Mouse (Mus musculus): ENCODE measurements around the gene Hmg20b. TPM values are rescaled to one million over a fixed set of nuclear protein-coding genes. Genes with fewer than 3 reads are reported as not detected.

Gene Hmg20b
- 72.2 and 77.9 TPM in 2 replicates for polyA plus RNA-seq (2015; fragmentation: Nextera tagmentation; extraction: Ambion mirVana)

DNA sequence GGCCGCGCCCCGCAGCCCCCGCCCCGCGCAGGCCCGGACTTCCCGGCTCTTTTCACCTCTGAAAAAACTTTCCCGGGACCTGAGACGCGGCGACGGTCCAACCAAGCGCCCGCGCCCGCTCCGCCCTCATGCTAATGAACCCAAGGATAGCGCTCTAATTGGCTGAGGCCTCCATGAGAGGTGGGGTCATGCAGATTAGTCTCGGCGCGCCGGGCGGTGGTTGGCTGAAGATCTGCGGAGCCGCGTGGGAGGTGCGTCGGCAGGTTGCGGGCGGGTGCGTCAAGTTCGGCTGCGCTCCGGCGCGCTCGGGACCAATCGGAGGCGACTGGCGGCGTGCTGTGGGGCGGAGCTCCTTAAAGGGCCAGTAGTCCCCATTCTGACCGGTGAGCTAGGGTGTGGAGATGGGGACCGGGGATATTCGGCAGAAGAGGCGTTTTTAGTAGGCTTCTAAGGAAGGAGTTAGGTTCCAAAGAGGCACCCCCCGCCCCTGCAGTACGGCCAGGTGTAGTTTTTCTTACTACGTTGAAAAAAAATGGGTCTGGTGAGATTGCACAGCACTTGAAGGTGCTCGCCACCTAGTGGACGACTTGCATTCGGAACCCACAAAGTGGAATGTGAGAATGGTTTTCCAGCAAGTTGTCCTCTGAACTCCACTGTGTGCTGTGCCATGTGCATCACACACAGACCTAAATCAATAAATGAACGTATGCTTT, at the start of gene Hmg20b:
TSS of gene Hmg20b (minus strand) at position 130 of the 713 bp plus-strand sequence.
- no peaks in the 10 kb centered on the region for H3K27me3 ChIP-seq (ENCODE audit: control insufficient read depth, insufficient read depth, low read length)
- WGBS = under 1% methylated on average over 49 of the region's 54 CpGs
- peak; percentile 99 for DNase-seq (ENCODE audit: low spot score)
- TF ChIP-seq CTCF (IDR thresholded peaks at IDR 0.05; ENCODE audit: low read depth) (peak; percentile 91), EP300 (optimal IDR thresholded peaks at IDR 0.05) (no peak)
- H3K4me3 ChIP-seq (ENCODE audit: low read depth, low read length) = peak within 1 kb of the TSS; percentile 71
- peak within 1 kb of the TSS; percentile 91 for H3K27ac ChIP-seq (replicated peaks)
- peak; percentile 93 for ATAC-seq (ENCODE audit: low FRiP score, low TSS enrichment)
- no peaks in the 10 kb centered on the region for H3K9me3 ChIP-seq (ENCODE audit: control insufficient read depth, low read length)
- peaks cover 5% of the 10 kb centered on the region for H3K4me1 ChIP-seq (replicated peaks; ENCODE audit: control insufficient read depth, insufficient read depth)
- peak within 1 kb of the TSS; percentile 90 for H3K4me2 ChIP-seq (replicated peaks; ENCODE audit: low read depth)
- peak within 1 kb of the TSS; percentile 82 for H3K9ac ChIP-seq (ENCODE audit: low read length)
- H3K36me3 ChIP-seq (ENCODE audit: control insufficient read depth, insufficient read depth, low read length) = no peaks in the 10 kb centered on the region

GRCm38 (mm10) chr10:81399798-81400308, 49.6 kb upstream of the Hmg20b start:
- ATAC-seq (ENCODE audit: low FRiP score, low TSS enrichment) (no peak), DNase-seq (ENCODE audit: low spot score) (no peak)
- TF ChIP-seq CTCF (IDR thresholded peaks at IDR 0.05; ENCODE audit: low read depth) (no peak), EP300 (optimal IDR thresholded peaks at IDR 0.05) (no peak)
- Histone ChIP-seq H3K4me1 (replicated peaks; ENCODE audit: control insufficient read depth, insufficient read depth) (peaks cover 8% of the 10 kb centered on the region), H3K36me3 (ENCODE audit: control insufficient read depth, insufficient read depth, low read length) (peaks cover 27% of the 10 kb centered on the region), H3K9me3 (ENCODE audit: control insufficient read depth, low read length) (no peaks in the 10 kb centered on the region), H3K27me3 (ENCODE audit: control insufficient read depth, insufficient read depth, low read length) (no peaks in the 10 kb centered on the region), H3K27ac (replicated peaks) (no peak overlapping the region), H3K4me2 (replicated peaks; ENCODE audit: low read depth) (no peak overlapping the region), H3K9ac (ENCODE audit: low read length) (no peak overlapping the region), H3K4me3 (ENCODE audit: low read depth, low read length) (no peak overlapping the region)
- WGBS = 78% methylated on average over 18 of the region's 18 CpGs

DNA sequence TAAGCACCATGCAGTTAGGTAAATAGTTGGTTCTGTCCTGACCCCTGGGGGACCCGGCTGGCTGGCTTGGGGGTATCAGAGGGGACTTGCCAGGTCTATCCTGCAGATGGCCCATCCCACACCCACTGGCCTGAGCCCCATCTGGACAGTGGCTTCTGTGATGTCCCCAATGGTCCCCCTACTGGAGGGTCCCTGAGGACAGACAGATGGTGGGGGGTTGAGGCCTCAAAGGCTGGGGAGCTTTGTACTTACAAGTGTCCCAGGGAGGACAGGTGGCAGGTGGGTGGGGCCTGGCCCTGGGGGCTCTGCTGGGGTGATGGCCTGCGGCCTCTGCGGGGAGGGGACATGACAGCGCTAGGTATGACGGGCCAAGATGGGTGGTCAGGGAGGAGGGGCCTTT, 49.0 kb upstream of the Hmg20b start:
- Histone ChIP-seq H3K4me1 (replicated peaks; ENCODE audit: control insufficient read depth, insufficient read depth) (peaks cover 8% of the 10 kb centered on the region), H3K27me3 (ENCODE audit: control insufficient read depth, insufficient read depth, low read length) (no peaks in the 10 kb centered on the region), H3K4me2 (replicated peaks; ENCODE audit: low read depth) (no peak overlapping the region), H3K27ac (replicated peaks) (no peak overlapping the region), H3K9me3 (ENCODE audit: control insufficient read depth, low read length) (no peaks in the 10 kb centered on the region), H3K9ac (ENCODE audit: low read length) (no peak overlapping the region), H3K4me3 (ENCODE audit: low read depth, low read length) (no peak overlapping the region), H3K36me3 (ENCODE audit: control insufficient read depth, insufficient read depth, low read length) (peaks cover 24% of the 10 kb centered on the region; the same call in 1 of the 2 replicates)
- ATAC-seq (ENCODE audit: low FRiP score, low TSS enrichment) (no peak), DNase-seq (ENCODE audit: low spot score) (no peak)
- 84% methylated on average over 5 of the region's 5 CpGs for WGBS
- TF ChIP-seq EP300 (optimal IDR thresholded peaks at IDR 0.05) = no peak
- no peak for TF ChIP-seq CTCF (IDR thresholded peaks at IDR 0.05; ENCODE audit: low read depth)

DNA sequence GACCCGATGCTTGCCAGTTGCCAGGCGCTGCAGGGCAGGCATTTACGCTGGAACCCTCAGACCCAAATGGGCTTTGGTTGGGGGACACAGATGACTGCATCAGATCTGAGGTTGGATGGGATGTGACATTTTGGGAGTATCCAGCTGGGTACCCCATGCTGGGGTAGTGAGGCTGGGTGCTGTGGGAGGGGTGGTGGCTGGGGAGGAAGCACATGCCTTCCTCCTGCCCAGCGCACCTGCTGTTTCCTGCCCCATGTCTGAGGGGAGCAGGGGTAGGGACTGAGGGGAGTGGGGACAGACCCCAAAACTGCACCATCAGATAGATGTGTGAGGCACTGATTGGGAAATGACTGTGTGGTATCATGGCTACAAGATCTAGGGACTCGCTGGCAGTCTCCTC, 46.5 kb upstream of the Hmg20b start:
- no peaks in the 10 kb centered on the region for H3K9me3 ChIP-seq (ENCODE audit: control insufficient read depth, low read length)
- no peak overlapping the region for H3K4me3 ChIP-seq (ENCODE audit: low read depth, low read length)
- no peak for ATAC-seq (ENCODE audit: low FRiP score, low TSS enrichment)
- no peak for TF ChIP-seq EP300 (optimal IDR thresholded peaks at IDR 0.05)
- TF ChIP-seq CTCF (IDR thresholded peaks at IDR 0.05; ENCODE audit: low read depth) = no peak
- no peak for DNase-seq (ENCODE audit: low spot score)
- H3K4me1 ChIP-seq (replicated peaks; ENCODE audit: control insufficient read depth, insufficient read depth) = peaks cover 3% of the 10 kb centered on the region
- H3K9ac ChIP-seq (ENCODE audit: low read length) = no peak overlapping the region
- WGBS = 81% methylated on average over 5 of the region's 5 CpGs
- H3K4me2 ChIP-seq (replicated peaks; ENCODE audit: low read depth) = no peak overlapping the region
- H3K27ac ChIP-seq (replicated peaks) = no peak overlapping the region
- H3K36me3 ChIP-seq (ENCODE audit: control insufficient read depth, insufficient read depth, low read length) = peaks cover 19% of the 10 kb centered on the region; the same call in 1 of the 2 replicates
- no peaks in the 10 kb centered on the region for H3K27me3 ChIP-seq (ENCODE audit: control insufficient read depth, insufficient read depth, low read length)

GRCm38 (mm10) chr10:81395865-81396264, 45.6 kb upstream of the Hmg20b start:
- Histone ChIP-seq H3K4me2 (replicated peaks; ENCODE audit: low read depth) (no peak overlapping the region), H3K4me3 (ENCODE audit: low read depth, low read length) (no peak overlapping the region), H3K27me3 (ENCODE audit: control insufficient read depth, insufficient read depth, low read length) (no peaks in the 10 kb centered on the region), H3K36me3 (ENCODE audit: control insufficient read depth, insufficient read depth, low read length) (peaks cover 19% of the 10 kb centered on the region; the same call in 1 of the 2 replicates), H3K9ac (ENCODE audit: low read length) (no peak overlapping the region), H3K9me3 (ENCODE audit: control insufficient read depth, low read length) (no peaks in the 10 kb centered on the region), H3K4me1 (replicated peaks; ENCODE audit: control insufficient read depth, insufficient read depth) (peaks cover 3% of the 10 kb centered on the region; the same call in 1 of the 2 replicates), H3K27ac (replicated peaks) (no peak overlapping the region)
- TF ChIP-seq CTCF (IDR thresholded peaks at IDR 0.05; ENCODE audit: low read depth) (no peak), EP300 (optimal IDR thresholded peaks at IDR 0.05) (no peak)
- ATAC-seq (ENCODE audit: low FRiP score, low TSS enrichment) (no peak), DNase-seq (ENCODE audit: low spot score) (no peak)
- WGBS = 88% methylated on average over 4 of the region's 4 CpGs

GRCm38 (mm10) chr10:81395127-81395526, 44.8 kb upstream of the Hmg20b start:
- no peaks in the 10 kb centered on the region for H3K27me3 ChIP-seq (ENCODE audit: control insufficient read depth, insufficient read depth, low read length)
- H3K4me3 ChIP-seq (ENCODE audit: low read depth, low read length) = no peak overlapping the region
- H3K9ac ChIP-seq (ENCODE audit: low read length) = no peak overlapping the region
- H3K27ac ChIP-seq (replicated peaks) = no peak overlapping the region
- WGBS = 18% methylated on average over 5 of the region's 5 CpGs
- no peak for ATAC-seq (ENCODE audit: low FRiP score, low TSS enrichment)
- no peak overlapping the region for H3K4me2 ChIP-seq (replicated peaks; ENCODE audit: low read depth)
- DNase-seq (ENCODE audit: low spot score) = peak; percentile 78
- peaks cover 3% of the 10 kb centered on the region; the same call in 1 of the 2 replicates for H3K4me1 ChIP-seq (replicated peaks; ENCODE audit: control insufficient read depth, insufficient read depth)
- no peaks in the 10 kb centered on the region for H3K9me3 ChIP-seq (ENCODE audit: control insufficient read depth, low read length)
- peaks cover 14% of the 10 kb centered on the region; the same call in 1 of the 2 replicates for H3K36me3 ChIP-seq (ENCODE audit: control insufficient read depth, insufficient read depth, low read length)
- peak; percentile 97 for TF ChIP-seq CTCF (IDR thresholded peaks at IDR 0.05; ENCODE audit: low read depth)
- no peak for TF ChIP-seq EP300 (optimal IDR thresholded peaks at IDR 0.05)
